Mouse (Mus musculus): ENCODE measurements around the gene Pbx1. TPM values are rescaled to one million over a fixed set of nuclear protein-coding genes. Genes with fewer than 3 reads are reported as not detected.

Pbx1 gene
- polyA plus RNA-seq, 1 experiment from 2014 or later: 4.0 TPM

DNA sequence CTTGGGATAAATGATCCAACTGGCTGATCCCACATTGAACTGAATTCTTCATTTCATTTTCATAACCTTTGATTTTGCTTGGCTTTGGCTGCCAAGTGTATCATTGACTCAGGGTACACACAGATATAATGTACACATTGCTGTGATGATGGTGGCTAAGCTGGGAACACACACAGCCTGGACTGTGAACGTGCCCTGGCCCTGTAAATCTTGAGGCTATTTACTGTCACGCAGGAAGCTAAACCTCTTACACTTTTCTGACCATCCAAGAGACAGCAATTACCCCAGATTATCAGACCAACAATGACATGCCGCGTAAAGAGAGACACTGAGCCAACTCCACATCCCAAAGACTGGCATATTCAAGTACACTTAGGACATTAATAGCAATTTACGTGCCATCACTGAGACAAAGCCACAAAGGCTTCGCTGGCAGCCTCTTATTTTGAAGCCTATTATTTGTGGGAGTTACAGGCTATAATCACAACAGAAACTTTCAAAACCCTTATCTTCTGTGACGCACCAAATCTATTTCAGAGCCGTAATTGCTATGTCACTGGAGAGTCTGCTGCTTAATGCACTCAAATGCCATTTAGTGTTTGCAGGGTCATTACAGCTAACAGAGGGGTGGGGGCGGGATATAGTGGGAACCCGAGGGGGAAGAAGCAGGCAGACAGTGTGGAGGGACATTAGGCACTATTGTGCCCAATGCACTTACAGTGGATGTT, 262.9 kb downstream of the Pbx1 start:
- Histone ChIP-seq H3K4me2 (ENCODE audit: low read depth, low read length) (no peak overlapping the region), H3K9me3 (ENCODE audit: low read length) (no peaks in the 10 kb centered on the region), H3K27ac (ENCODE audit: low read depth) (no peak overlapping the region), H3K27me3 (ENCODE audit: insufficient read depth, low read length) (no peaks in the 10 kb centered on the region), H3K9ac (replicated peaks) (no peak overlapping the region), H3K4me3 (ENCODE audit: low read depth, low read length) (no peak overlapping the region), H3K4me1 (ENCODE audit: insufficient read depth) (peaks cover 7% of the 10 kb centered on the region; the same call in 1 of the 2 replicates), H3K36me3 (replicated peaks; ENCODE audit: insufficient read depth, low read length) (no peaks in the 10 kb centered on the region)
- ATAC-seq (no peak), DNase-seq (no peak)
- WGBS (ENCODE audit: insufficient replicate concordance): 71% methylated on average over 10 of the region's 10 CpGs
- TF ChIP-seq EP300 (IDR thresholded peaks at IDR 0.05; ENCODE audit: low read depth) (no peak), CTCF (IDR thresholded peaks at IDR 0.05; ENCODE audit: low read depth) (no peak)

DNA sequence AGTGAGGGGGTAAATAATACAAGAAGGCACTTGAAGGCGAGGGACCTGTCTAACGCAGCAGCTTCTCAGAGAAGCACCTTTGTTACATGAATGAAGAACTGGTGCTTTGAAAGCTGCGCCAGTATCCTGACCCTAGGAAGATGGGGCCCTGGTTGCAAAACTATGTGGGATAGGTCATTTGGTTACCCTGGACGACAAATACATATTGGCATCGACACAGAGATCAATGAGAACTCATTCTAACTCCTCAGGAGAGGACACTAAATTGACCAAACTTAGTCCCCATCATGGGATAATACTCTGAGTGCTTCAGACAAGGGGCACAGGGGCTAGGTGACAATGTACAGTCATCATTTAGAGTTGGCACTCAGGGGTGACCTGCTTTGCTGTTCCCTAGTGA, 264.3 kb downstream of the Pbx1 start:
- DNase-seq (no peak), ATAC-seq (peak; percentile 62)

GRCm38 (mm10) chr1:168166841-168167240, 265.2 kb downstream of the Pbx1 start:
- no peaks in the 10 kb centered on the region for H3K9me3 ChIP-seq (ENCODE audit: low read length)
- no peaks in the 10 kb centered on the region for H3K36me3 ChIP-seq (replicated peaks; ENCODE audit: insufficient read depth, low read length)
- ATAC-seq (no peak), DNase-seq (no peak)
- no peak overlapping the region for H3K9ac ChIP-seq (replicated peaks)
- no peak overlapping the region for H3K4me2 ChIP-seq (ENCODE audit: low read depth, low read length)
- H3K4me3 ChIP-seq (ENCODE audit: low read depth, low read length): no peak overlapping the region
- H3K27ac ChIP-seq (ENCODE audit: low read depth): no peak overlapping the region
- 78% methylated on average over 2 of the region's 2 CpGs for WGBS (ENCODE audit: insufficient replicate concordance)
- H3K27me3 ChIP-seq (ENCODE audit: insufficient read depth, low read length): no peaks in the 10 kb centered on the region
- no peak for TF ChIP-seq CTCF (IDR thresholded peaks at IDR 0.05; ENCODE audit: low read depth)
- TF ChIP-seq EP300 (IDR thresholded peaks at IDR 0.05; ENCODE audit: low read depth): no peak
- peaks cover 4% of the 10 kb centered on the region; the same call in 1 of the 2 replicates for H3K4me1 ChIP-seq (ENCODE audit: insufficient read depth)

More for the DNA sequence above, 264.3 kb downstream of the Pbx1 start:
- WGBS (ENCODE audit: insufficient replicate concordance): 78% methylated on average over 5 of the region's 5 CpGs
- Histone ChIP-seq H3K9ac (replicated peaks) (no peak overlapping the region), H3K27ac (ENCODE audit: low read depth) (no peak overlapping the region), H3K4me2 (ENCODE audit: low read depth, low read length) (no peak overlapping the region), H3K36me3 (replicated peaks; ENCODE audit: insufficient read depth, low read length) (no peaks in the 10 kb centered on the region), H3K4me3 (ENCODE audit: low read depth, low read length) (no peak overlapping the region), H3K4me1 (ENCODE audit: insufficient read depth) (peaks cover 7% of the 10 kb centered on the region; the same call in 1 of the 2 replicates), H3K9me3 (ENCODE audit: low read length) (no peaks in the 10 kb centered on the region), H3K27me3 (ENCODE audit: insufficient read depth, low read length) (no peaks in the 10 kb centered on the region)
- no peak for TF ChIP-seq EP300 (IDR thresholded peaks at IDR 0.05; ENCODE audit: low read depth)

GRCm38 (mm10) chr1:168164945-168165344, 267.1 kb downstream of the Pbx1 start:
- DNase-seq (no peak), ATAC-seq (no peak)
- no peak overlapping the region for H3K4me2 ChIP-seq (ENCODE audit: low read depth, low read length)
- no peak overlapping the region for H3K9ac ChIP-seq (replicated peaks)
- H3K27ac ChIP-seq (ENCODE audit: low read depth): no peak overlapping the region
- H3K27me3 ChIP-seq (ENCODE audit: insufficient read depth, low read length): no peaks in the 10 kb centered on the region
- TF ChIP-seq CTCF (IDR thresholded peaks at IDR 0.05; ENCODE audit: low read depth) (no peak), EP300 (IDR thresholded peaks at IDR 0.05; ENCODE audit: low read depth) (no peak)
- WGBS (ENCODE audit: insufficient replicate concordance): 73% methylated on average over 3 of the region's 3 CpGs
- H3K4me1 ChIP-seq (ENCODE audit: insufficient read depth): 0 out of 2 replicates have a peak, but pooled peaks cover 4% of the 10 kb centered on the region
- H3K36me3 ChIP-seq (replicated peaks; ENCODE audit: insufficient read depth, low read length): no peaks in the 10 kb centered on the region
- no peak overlapping the region for H3K4me3 ChIP-seq (ENCODE audit: low read depth, low read length)
- no peaks in the 10 kb centered on the region for H3K9me3 ChIP-seq (ENCODE audit: low read length)

- Histone ChIP-seq H3K9me3 (ENCODE audit: low read length) (no peaks in the 10 kb centered on the region), H3K9ac (replicated peaks) (no peak overlapping the region), H3K4me1 (ENCODE audit: insufficient read depth) (0 out of 2 replicates have a peak, but pooled peaks cover 4% of the 10 kb centered on the region), H3K27ac (ENCODE audit: low read depth) (no peak overlapping the region), H3K27me3 (ENCODE audit: insufficient read depth, low read length) (no peaks in the 10 kb centered on the region), H3K4me2 (ENCODE audit: low read depth, low read length) (0 out of 2 replicates have a peak overlapping the region, but pooled peaks have one; percentile 9), H3K36me3 (replicated peaks; ENCODE audit: insufficient read depth, low read length) (no peaks in the 10 kb centered on the region), H3K4me3 (ENCODE audit: low read depth, low read length) (no peak overlapping the region)
- DNase-seq (no peak), ATAC-seq (no peak)
- TF ChIP-seq EP300 (IDR thresholded peaks at IDR 0.05; ENCODE audit: low read depth) (no peak), CTCF (IDR thresholded peaks at IDR 0.05; ENCODE audit: low read depth) (no peak)
- 76% methylated on average over 23 of the region's 23 CpGs for WGBS (ENCODE audit: insufficient replicate concordance)
Observed at GRCm38 (mm10) chr1:168163521-168164233, 268.4 kb downstream of the Pbx1 start.

- H3K4me2 ChIP-seq (ENCODE audit: low read depth, low read length): no peak overlapping the region
Observed at GRCm38 (mm10) chr1:168139138-168139682, 292.9 kb downstream of the Pbx1 start.

More at GRCm38 (mm10) chr1:168139138-168139682, 292.9 kb downstream of the Pbx1 start:
- H3K36me3 ChIP-seq (replicated peaks; ENCODE audit: insufficient read depth, low read length): no peaks in the 10 kb centered on the region
- ATAC-seq (no peak), DNase-seq (no peak)
- H3K27me3 ChIP-seq (ENCODE audit: insufficient read depth, low read length): no peaks in the 10 kb centered on the region
- no peak overlapping the region for H3K27ac ChIP-seq (ENCODE audit: low read depth)
- no peak for TF ChIP-seq EP300 (IDR thresholded peaks at IDR 0.05; ENCODE audit: low read depth)
- TF ChIP-seq CTCF (IDR thresholded peaks at IDR 0.05; ENCODE audit: low read depth): no peak
- 66% methylated on average over 6 of the region's 6 CpGs for WGBS (ENCODE audit: insufficient replicate concordance)
- H3K4me3 ChIP-seq (ENCODE audit: low read depth, low read length): no peak overlapping the region
- H3K9ac ChIP-seq (replicated peaks): no peak overlapping the region
- H3K4me1 ChIP-seq (ENCODE audit: insufficient read depth): no peaks in the 10 kb centered on the region
- no peaks in the 10 kb centered on the region for H3K9me3 ChIP-seq (ENCODE audit: low read length)
